Mouse (Mus musculus): ENCODE results near the gene Gm28778.
"Not testable (repeated sequence)": the region's sequence is repeated elsewhere in the genome, so short reads cannot be mapped to it uniquely, and the experiment has no call there.

Gene Gm28778

DNA sequence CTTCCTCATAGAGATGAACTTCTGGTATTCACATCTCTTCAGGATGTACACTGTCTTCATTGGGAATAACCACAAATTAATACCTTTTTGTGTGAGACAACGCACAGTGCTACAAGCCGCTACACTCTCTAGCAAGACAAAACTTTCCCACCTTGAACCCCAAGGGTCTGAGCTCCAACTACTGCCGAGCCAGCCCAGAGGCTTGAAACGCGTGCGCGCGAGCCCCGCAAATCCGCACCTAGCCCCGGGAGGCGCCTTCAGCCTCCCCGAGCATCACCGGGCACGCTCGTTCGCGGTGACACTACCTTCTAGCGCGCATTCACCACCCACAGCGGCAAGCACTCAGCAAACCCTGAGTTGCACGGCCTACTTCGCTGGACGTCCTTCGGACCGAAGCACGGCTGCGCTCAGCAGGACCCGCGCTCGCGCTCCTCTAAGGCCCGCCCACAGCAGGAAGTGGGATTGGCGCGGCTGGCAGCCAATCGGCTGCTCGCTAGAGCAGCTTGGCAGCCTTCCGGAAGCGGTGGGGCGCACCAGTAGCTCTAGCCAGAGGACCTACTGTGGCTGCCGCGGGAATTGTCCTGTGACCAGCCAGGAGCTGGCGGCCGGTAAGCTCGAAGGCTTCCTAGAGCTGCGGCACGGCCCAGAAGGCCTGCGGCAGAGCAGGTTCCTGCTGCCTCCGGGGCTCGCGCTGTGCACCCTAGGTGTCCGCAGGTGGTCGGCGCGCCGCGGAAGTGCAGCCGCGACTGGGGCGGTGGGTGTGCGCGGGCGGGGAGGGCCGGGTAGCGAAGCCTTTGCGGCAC, at the start of gene Gm28778, which contains the start of the genes Pms1 and Ormdl1:
Gene Gm28778, plus strand, starts transcription at position 531 of the 803 bp plus-strand sequence.
Gene Pms1, minus strand, starts transcription at position 438 of the 803 bp plus-strand sequence.
Gene Ormdl1, plus strand, starts transcription at position 515 of the 803 bp plus-strand sequence.
- peak; percentile 96 for DNase-seq

DNA sequence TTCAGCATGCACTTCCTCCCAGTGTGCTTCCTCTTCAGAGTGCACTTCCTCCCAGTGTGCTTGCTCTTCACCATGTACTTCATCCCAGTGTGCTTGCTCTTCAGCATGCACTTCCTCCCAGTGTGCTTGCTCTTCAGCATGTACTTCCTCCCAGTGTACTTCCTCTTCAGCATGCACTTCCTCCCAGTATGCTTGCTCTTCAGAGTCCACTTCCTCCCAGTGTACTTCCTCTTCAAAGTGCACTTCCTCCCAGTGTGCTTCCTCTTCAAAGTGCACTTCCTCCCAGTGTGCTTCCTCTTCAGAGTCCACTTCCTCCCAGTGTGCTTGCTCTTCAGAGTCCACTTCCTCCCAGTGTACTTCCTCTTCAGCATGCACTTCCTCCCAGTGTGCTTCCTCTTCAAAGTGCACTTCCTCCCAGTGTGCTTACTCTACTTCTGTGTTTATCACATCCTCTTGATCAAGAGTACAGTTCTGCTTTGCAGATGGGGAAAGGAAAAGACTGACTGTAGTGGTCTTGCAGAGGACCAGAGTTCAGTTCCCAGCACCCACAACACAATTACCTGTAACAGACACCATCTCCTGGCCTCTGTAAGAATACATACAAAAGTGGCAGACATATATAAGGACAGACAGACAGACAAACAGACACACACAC, 31.8 kb upstream of the Gm28778 start:
- DNase-seq = not testable (repeated sequence)

DNA sequence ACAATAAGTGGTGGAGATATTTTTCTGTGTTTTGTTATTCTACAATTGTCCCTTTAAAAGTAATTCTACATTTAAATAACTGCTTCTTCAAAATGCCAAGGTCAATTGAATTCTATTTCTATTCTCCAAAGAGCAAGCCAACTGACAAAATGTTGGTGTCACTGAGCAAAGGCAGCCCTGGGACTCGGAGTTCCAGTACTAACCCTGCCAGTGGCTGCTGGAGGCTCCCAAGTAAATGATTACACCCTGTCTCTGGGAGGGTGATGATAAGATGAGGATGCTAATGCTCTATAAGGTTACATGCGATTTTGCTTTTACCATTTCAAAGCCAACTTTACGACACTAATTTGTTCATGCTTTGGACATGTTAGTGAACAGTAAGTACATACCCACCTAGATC, 27.0 kb upstream of the Gm28778 start:
- no peak for DNase-seq

DNA sequence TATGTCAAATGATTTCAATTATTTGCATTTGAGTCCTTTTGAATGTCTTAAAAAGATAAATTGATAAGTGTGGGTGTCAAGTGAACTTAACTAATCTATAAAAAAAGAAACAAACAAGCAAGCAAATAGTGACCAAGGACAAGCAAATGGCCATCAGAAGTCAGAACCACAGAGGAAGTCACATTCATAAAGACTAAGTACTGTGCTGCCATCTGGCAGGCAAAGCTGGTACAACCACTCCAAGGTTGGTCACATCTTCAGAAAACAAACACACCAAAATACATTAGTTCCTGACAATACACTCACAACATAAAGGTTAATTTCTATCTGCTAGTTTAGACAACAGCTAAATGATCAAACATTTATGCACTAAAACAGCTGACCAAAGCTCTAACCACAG, 24.3 kb upstream of the Gm28778 start:
- DNase-seq = peak; percentile 34

DNA sequence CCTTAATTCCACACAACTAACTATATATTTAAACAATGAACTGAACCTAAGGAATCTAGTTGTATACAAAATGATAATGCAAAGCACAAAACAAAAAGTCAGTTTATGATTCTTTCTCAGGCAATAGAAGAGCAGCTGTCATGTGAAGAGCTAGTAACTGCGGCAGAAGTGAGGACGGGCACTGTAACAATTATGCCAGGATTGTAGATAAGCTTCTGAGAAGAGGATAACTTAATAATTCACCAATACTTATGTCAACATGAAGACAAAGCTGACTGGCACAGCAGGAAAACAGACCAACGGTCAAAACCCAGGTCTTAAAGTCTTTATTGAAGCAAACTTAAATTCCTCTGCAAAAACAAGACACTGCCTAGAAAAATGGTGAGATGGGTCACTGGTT, 5.7 kb upstream of the Gm28778 start:
- peak; percentile 4 for DNase-seq

DNA sequence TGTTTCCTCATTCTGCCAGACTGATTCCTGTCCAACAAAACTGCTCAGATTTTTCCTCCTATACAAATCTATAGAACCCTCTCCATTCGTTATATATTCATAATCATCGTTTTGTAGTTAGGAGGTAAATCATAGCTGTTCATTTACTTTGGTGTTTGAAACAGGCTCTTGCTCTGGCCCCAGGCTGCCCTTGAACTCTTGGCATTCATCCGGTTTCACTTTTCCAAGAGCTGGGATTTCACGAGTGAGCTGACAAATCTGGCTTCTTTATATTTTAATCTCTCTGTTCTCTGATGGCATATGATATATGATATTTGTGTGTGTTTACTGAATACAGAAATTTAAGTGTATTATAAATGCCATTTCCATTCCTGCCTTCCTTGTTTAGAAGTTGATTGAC, 3.6 kb downstream of the Gm28778 start:
- DNase-seq = no peak

DNA sequence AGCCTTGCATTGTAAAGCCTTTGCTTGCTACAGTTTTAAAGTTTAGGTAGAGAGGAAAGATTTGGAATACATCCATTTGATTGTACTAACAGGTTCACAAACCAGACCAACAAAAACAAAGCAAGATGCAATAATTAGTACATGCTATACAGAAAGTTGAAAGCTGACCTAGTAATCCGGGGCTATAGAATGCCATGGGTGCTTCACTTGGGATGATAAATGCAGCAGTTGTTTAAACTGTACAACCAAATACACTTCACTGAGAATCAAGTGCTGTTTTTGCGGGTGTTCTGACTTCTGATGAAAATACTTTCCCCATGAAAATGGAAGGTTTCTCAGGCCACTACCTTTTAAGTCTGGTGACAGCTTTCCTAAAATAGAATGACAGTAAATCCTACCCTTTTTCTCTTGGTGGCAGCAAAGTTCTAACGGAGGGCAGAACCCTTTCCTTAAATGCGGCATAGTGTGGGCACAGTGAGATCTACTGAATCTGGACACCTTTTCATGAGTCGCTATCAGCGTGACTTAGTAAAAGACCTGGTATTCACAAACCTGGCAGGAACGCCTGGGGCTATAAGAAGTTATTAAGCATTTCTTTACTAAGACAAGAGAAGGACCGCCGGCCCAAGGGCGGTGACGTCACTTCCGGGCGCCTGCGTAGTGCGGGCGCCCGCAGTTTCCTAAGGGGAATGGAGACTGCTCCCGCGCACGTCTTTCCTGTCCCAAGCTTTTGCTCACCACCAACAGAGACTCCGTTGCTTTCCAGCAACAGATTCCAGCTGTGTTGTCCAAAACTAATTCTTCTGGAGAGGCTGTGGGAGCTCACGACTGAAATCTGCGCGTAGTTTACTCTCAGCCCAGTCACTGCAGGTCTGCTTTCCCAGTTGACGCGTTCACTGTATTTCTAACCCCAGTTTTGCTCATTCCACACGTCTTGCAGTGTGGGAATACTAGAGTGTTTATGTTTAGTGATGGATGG, 16.4 kb downstream of the Gm28778 start, which contains the start of gene Osgepl1:
Gene Osgepl1, plus strand, starts transcription at position 636 of the 979 bp plus-strand sequence.
- peak; percentile 91 for DNase-seq

DNA sequence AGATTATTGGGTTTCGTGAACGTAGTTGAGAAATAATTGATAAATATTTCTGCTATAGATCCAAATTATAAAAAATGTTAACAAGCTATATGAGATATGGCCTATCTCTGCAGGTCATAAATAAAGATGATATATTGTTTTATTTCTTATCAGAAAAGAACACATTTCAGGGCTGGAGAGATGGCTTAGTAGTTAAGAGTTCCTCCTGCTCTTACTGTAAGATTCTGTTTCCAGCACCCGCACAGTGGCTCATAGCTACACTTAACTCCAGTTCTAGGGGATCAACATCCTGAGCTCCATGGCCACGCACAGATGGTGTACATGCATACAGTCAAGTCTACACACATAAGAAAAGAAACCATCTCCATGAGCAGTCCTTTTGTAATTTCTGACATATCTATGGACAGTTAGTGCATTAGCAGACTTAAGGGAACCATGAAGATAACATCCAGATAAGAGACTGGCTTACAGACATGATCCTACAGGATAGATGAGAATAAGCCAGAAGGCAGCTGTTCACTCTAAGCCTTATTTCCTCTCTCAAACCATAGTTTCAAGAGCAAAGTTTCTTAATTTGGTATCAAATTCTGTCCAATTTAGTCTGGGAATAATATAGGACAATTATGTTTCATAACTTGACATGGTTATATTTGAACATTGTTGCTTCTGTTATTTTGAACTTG, 24.9 kb downstream of the Gm28778 start:
- DNase-seq = no peak

DNA sequence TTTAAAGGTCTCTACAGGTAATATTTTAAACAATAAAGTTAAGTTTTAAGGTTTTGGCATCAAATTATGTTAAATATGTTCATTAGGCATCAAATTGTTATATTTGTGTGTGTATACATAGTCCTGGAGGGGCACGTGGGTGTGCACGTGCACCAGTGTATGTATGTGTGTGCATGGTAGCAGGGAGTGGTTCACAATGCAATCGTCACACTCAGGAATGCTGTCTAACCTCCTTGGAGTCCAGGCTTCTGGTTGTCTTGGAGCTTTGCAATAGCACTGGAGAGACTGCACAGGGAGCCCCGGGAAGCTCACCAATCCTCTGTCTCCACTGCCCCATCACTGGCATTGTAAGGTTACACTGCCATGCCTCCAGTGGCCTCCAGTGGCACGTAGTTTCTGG, 26.3 kb downstream of the Gm28778 start:
- DNase-seq = no peak

DNA sequence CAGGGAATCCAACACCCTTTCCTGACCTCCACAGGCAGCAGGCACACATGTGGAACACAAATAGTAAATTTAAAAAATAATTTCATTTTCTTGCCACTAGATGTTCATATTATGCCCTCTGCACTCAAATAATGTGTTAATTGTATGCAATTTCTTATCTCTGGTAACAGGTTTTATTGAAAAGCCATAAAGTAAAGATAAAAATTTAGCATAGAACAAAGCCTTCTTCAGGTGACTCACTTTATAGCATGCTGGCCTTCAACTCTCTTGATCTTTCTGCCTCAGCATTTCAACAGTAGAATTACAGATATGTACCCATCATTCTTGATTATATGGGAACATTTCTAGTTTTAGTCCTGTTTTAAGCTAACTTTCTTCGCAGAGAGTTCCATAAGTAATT, 27.4 kb downstream of the Gm28778 start:
- DNase-seq = no peak

DNA sequence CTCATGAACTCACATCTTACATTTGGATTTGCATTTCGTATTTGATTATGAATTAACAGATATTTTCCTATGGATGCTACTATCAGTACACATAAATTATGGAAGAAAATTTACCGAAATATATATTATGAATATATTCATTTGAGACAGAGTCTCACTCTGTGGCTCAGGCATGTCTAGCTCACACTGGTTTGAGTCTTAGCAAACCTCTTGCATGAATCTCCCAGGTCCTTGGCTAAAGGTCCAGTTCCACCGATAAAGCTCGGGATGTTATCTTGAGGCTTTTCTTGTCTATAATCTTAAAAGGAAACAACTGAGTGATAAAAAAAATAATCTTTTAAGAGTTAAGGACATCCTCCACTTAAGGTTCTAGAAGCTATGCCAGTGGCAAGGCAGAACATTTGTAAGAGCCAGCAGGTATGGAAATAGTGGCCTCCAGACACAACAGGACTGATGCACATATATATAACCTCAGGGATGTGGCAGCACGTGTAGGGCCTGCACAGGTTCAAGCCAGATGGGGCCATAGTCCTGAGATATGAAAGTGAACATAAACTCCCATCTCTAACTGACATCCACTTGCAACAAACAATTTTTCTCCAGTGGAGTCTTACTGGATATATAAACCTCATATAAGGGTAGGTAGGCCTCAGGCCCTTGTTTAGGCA, 28.1 kb downstream of the Gm28778 start:
- no peak for DNase-seq

DNA sequence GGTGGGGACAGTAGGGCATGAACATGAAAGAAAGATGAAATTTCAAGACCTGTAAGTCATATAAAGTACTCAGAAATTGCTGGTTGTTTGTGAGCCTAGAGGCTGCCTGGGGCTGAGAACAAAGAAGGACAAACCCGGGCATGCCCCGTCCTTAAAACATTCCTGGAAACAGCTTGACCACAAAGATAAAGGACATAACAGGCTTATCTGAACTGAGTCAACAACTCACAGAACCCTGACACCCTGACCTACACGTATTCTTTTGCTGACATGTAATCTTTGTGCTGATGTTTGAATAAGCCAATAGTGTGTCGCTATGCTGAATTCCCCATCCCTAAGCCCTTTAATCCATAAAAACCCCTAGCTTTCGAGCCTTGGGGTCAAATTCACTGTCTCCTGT, 36.6 kb downstream of the Gm28778 start:
- DNase-seq = not testable (repeated sequence)

DNA sequence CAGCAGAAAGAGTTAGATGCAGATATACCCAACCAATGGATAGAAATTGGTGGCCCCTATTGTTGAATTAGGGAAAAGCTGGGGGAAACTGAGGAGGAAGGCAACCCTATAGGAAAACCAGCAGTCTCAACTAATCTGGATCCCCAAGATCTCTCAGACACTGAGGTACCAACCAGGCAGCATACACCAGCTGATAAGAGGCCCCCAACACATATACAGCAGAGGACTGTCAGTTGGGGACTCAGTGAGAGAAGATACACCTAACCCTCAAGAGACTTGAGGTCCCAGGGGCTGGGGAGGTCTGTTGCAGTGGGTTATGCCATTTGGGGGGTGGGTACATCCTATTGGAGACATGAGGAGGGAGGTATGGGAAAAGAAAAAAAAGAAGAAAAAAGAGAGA, 38.6 kb downstream of the Gm28778 start:
- no peak for DNase-seq

DNA sequence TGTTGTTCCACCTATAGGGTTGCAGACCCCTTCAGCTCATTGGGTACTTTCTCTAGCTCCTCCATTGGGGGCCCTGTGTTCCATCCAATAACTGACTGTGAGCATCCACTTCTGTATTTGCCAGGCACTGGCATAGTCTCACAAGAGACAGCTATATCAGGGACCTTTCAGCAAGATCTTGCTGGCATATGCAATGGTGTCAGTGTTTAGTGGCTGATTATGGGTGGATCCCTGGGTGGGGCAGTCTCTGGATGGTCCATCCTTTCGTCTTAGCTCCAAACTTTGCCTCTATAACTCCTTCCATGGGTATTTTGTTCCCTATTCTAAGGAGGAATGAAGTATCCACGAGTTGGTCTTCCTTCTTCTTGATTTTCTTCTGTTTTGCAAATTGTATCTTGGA, 40.5 kb downstream of the Gm28778 start:
- DNase-seq = not testable (repeated sequence)

DNA sequence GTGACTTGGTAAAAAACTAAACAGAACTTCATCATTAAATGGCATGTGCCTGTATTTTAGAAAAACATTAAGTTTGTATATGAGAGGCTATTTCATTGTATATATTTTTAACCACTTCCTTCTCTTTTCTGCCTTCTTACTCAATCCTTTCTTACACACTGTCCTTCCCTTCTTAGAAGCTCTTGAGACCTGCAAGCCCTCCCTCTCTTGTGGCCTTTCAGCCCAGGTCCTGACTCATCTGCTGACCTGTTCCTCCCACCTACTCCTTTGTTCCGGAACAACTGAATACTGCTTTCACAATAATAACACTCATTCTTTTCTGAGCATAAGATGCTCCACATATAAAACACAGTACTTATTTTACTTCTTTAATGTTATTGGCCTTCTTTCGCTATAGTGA, 44.2 kb downstream of the Gm28778 start:
- no peak for DNase-seq

DNA sequence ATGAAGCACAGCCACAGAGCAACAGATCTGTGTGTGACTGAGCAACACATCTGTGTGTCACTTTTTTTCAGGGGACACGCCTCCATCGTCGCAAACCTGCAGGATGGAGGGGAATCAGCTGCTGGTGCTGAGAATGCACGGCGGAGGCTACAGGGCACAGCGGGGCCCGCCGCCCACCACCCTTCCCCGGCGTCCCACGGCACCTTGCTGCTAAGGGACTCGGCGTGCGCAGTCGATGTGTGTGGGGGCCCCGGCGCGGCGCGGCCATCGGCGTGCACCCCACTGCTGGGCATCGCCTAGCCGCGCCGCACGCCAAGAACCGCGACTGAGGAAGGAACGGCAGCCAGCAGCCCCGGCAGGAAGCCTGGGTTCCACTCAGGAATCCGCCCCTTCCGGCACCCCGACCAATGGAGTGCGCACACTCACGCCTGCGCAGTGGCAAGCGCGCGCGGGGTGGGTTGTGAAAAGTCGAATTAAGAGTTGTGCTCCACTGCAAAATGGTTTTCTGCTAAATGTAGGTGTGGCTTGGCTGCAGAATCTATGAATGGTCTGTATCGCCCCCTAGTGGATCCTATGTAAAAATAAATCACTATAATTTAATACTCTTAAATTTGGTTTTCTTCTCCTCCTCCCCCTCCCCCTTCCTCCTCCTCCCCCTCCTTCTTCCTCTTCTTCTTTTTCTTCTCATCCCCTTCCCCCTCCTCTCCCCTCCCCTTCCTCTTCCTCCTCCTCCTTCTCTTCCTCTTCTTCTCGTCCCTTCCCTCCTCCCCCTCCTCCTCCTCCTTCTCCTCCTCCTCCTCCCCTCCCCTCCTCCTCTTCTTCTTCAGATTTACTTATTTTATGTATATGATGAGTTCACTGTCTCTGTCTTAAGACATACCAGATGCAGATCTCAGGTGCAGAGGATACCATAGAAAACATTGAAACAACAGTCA, 55.7 kb downstream of the Gm28778 start, which contains the start of the genes Asdurf, Gm28551 and Asnsd1:
Gene Asdurf, minus strand, starts transcription at position 293 of the 935 bp plus-strand sequence.
Gene Gm28551, minus strand, starts transcription at position 341 of the 935 bp plus-strand sequence.
Gene Asnsd1, minus strand, starts transcription at position 426 of the 935 bp plus-strand sequence.
- peak; percentile 97 for DNase-seq

DNA sequence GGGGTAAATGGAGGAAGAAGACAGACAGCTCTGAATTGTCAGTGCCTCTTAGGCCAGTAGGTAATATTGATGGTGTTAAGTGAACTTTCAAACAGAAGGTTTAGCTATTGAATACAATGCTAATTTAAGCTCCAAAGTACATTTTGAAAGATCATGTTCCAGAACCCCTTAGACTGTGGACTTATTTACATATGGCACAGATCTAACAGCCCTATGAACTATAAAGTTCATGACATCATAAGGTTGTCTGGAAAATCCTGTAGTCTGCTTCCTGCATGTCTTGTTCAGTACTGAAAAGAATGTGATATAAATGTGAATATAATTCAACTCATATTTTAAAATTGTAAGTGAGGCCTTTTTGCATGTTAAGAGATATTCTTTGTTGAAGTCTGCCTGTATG, 62.1 kb downstream of the Gm28778 start:
- no peak for DNase-seq

Measured in kidney, postnatal 14 days (tissue).